Mouse (Mus musculus): ENCODE results near the gene Npdc1.

GRCm38 (mm10) chr2:25457022-25457896 is 58.1 kb downstream of the Npdc1 start:
- TF ChIP-seq CTCF (IDR thresholded peaks at IDR 0.05; ENCODE audit: low read depth) (no peak), EP300 (IDR thresholded peaks at IDR 0.05; ENCODE audit: low read depth) (no peak)

All from heart, postnatal 0 days (tissue).